Mouse (Mus musculus) layer of hippocampus, adult 18-20 months (tissue): Measurements from ENCODE around the gene Igf2bp2. TPM values are rescaled to one million over a fixed set of nuclear protein-coding genes. Genes with fewer than 3 reads are reported as not detected.

Experiments used
- DNase-seq, 2 experiments: peaks; one replicate each; pipeline ENCODE4 v3.0.0; 2022; ENCODE audit warnings: low spot score in 2 of 2
- total RNA-seq, 2 experiments: library from RNA; stranded (reverse); gene quantifications; 2 replicates each; pipeline ENCODE4 v1.2.3; 2021

Gene Igf2bp2
- total RNA-seq, 2 experiments from 2014 or later: 0.22 to 0.86 TPM

DNA sequence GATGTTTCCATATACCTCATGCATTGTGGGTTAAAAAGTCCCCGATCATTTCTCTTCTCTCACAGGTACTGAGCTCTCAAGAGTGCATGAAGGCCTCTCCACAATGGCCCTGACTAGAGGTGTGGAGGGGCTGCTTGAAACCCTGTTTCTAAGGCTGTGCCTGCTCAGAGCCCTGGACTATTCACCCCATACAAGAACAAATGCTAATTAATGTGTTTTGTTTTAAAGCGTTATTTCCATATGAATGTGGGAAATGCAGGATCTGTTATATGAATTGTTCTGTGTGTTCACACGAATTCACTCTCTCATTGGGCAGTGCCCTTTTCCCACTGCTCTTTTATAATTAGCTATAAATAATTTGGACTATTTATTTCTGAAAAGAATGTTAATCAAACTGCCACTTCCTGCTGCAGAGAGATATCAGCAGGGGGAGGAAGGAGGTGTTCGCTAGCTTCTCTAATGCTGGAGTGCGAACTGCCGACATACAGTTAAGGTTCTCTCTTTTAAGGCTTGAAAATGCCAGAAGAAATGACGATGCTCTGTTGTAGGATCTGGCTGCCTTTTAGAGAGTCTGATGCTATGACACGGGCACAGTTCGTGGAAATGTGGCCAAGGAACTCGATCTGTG is 116.2 kb downstream of the Igf2bp2 start:
- no peak for DNase-seq

DNA sequence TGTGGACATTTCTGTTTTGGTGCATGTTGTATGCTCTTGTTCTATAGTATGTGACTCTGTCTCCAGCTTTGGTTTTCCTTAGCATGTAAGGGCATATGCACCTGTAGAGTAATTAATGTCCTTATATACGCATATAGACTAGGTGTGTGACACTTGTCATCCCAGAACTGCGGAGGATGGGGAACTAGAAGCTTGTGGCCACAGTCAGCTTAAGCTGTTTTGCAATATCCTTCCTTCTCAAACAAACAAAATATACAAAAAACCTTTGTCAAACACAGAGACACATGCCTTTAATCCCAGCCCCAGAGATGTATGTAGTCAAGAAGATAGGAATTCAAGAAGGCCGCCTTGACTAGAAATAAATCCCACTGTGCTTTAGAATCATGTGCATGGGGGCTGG is 117.2 kb downstream of the Igf2bp2 start:
- DNase-seq: no peak

DNA sequence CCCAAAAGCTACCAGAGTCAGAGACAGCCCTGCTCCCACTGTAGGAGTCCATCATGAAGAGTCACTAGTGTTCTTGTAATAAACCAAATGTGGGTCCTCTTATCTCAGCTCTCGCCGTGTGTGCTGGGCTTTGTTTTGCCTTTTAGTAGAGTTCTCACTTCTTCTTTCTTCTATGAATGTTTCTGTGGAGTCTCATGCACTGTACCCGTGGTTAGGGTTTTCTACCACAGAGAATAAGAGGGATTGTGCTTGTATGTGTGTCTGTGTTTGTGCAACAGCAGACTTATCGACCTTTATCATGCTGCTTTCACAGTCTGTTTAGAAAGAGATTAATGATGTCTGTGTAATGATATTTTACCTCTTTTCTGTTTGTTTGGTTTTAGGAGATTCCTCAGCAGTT is 119.3 kb downstream of the Igf2bp2 start:
- no peak for DNase-seq

DNA sequence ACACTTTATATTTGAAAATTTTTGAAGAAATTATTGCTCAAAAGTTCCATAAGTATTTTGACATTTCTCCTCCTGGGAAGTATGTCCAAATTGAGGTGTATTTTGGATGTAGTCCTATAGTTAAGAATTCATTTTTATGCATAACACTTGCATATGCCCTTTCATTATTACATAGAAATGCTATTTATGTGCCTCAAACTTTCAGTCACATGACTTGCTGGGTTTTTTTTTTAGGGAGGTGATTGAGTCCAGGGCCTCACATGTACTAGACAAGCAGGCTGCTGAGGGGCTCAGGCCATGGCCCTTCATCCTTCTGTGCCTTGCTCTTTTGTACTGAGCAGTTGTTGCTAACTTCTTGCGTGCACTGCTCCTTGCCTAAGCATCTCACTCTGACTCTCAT is 123.1 kb downstream of the Igf2bp2 start:
- DNase-seq: no peak

DNA sequence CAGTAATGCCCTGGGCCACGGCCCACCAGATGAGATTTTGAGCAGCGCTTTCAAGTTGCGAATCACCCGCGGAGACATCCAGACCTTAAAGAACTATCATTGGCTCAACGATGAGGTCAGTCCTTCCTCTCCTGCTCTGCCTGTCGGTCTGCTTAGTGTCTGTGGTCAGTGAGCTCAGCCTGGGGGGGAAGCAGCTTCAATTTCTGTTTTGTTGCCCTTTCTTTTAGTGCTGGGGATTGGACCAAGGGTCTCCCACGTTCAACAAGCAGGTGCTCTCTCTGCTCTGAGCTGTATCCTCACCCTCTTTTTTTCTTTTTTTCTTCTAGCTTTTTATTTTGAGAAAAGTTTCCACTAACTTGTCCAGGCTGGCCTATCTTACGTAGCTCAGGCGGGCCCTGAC is 124.5 kb downstream of the Igf2bp2 start:
- no peak for DNase-seq

DNA sequence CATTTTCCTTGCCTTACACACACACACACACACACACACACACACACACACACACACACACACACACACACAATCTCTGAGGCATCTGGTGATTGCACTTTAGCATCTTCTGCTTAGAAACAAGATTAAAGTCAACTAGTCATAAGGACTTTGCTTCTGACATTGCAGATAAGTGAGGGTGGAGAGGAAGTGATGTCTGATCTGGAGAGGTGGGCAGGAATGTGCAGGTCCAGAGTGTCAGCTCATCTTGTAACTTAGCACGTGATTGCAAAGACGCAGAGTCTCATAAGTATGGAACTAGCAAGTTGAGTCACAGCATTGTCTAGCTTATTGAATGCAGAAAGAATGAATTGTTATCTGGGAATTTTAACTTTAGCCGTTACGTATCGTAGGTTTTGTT is 135.6 kb downstream of the Igf2bp2 start:
- no peak for DNase-seq

DNA sequence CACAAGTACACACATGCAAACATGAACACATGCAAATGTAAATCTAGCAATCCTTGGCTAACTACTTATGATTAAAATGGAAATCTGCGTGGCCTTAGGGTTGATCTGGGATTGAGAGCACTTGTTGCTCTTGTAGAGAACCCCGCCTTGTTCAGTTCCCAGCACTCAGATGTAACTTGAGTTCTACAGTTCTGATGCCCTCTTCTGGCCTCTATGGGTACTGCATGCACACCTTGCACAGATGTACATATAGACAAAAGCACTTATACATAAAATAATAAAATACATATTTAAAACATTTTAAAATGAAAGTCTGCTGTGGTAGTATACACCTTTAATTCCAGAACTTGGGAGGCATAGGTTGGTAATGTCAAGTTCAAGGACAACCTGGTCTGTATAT is 141.0 kb downstream of the Igf2bp2 start:
- no peak for DNase-seq

DNA sequence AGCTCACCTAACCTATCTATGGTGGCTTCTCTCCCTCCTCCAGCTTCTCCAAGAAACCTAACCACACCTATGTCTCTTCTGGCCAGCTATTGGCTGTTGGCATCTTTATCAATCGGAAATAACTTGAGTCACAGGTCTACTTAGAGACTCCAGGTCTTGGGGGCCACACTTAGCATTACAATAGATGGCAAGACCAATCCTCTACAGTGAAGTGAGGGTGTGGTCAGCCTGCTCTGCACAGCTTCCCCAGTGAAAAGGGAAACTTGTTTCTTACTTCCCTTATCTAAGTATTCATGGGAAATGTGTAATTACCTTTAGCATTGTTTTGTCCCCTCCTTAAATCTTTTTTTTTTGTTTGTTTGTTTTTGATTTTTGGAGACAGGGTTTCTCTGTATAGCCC is 147.5 kb downstream of the Igf2bp2 start:
- DNase-seq: no peak

DNA sequence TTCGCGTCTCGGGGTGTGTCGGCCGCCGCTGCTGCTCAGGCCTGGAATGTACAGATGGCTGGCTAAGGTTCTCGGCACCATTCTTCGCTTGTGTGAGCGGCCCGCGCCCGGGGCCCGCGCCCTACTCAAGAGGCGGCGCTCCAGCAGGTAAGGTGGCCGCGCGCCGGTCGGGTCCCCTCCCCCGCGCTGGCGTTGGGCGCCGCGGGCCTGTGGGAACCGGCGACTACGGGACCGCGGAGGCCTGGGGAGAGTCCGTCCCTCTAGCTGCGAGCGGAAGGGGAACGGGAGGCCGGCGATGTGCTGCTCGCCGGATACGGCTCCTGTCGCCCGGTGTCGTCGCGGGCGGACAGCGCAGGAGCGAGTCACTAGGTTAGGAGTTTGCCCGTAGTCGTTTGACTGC is 153.5 kb downstream of the Igf2bp2 start:
- no peak for DNase-seq

DNA sequence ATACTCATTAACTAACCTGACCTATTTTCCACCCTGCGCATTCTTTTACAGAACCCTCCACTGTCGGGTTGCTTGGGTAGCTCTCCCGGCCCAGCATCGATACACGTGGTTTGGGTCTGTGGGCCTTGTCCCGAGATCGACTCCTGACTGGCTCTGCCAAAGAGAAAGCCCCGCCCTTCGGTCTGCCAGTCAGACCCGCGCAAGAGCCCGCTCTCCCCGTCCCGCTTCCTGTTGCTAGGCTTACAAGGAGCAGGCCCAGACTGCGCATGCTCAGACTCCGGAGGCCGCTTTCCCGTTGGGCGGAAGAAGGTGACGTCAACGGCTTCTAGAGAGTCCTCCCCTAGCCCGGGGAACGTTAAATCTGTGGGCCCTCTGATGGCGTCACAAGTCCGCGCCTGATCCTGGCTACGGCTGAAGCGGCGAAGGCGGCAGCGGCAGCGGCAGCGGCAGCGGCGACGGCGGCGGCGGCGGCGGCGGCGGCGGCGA is 154.0 kb downstream of the Igf2bp2 start, which contains the start of gene Senp2:
Senp2 (plus strand) TSS at position 386 of the 486 bp plus-strand sequence.
- DNase-seq: peak; percentile 100

Other genes starting within 250 kb of the Igf2bp2 start
- gene Tmem41a, start 215.7 kb downstream of the Igf2bp2 start, total RNA-seq: 10 to 100 TPM; 15.7 to 16.0 TPM
- under 1 TPM; 0.20 to 0.30 TPM for gene Liph, start 167.6 kb downstream of the Igf2bp2 start, total RNA-seq
- gene Senp2, start 153.8 kb downstream of the Igf2bp2 start, total RNA-seq: 10 to 100 TPM; 82.8 to 88.4 TPM
- gene Tra2b, start 102.7 kb upstream of the Igf2bp2 start, total RNA-seq: 10 to 100 TPM; 76.5 to 81.7 TPM